Mouse (Mus musculus): ENCODE results near the gene Xpo5. TPM values are rescaled to one million over a fixed set of nuclear protein-coding genes. Genes with fewer than 3 reads are reported as not detected.

Xpo5 gene
- polyA plus RNA-seq, 1 experiment from 2014 or later = 44.6 TPM

DNA sequence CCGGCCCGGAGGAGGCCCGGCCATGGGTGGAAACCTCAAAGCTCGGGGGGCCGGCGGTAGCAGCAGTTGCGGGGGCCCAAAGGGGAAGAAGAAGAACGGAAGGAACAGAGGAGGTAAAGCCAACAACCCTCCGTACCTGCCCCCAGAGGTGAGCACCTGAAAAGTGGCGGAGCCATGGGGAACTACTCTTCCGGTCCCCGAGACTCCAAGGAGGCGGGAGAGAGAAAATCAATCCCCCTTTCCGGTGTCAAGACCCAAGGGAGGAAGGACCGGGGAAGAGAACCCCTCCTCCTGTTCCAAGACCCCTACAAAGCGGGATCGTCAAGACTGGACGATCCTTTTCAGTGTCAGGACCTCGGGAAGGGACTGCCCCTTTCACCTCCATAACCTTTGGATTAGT, 41.4 kb upstream of the Xpo5 start:
- no peaks in the 10 kb centered on the region; the same call in 1 of the 2 replicates for H3K27me3 ChIP-seq (replicated peaks; ENCODE audit: control insufficient read depth, insufficient read depth, low read length)

GRCm38 (mm10) chr17:46161710-46162109, 40.9 kb upstream of the Xpo5 start:
- H3K4me1 ChIP-seq (replicated peaks; ENCODE audit: control insufficient read depth, insufficient read depth, low read length) = peaks cover 22% of the 10 kb centered on the region
- ATAC-seq = no peak
- no peaks in the 10 kb centered on the region for H3K9me3 ChIP-seq (ENCODE audit: control insufficient read depth, low read length)
- H3K4me2 ChIP-seq (ENCODE audit: low read length) = peak overlapping the region; percentile 50
- H3K9ac ChIP-seq (replicated peaks; ENCODE audit: low read depth, low read length) = peak overlapping the region; percentile 73
- peaks cover 11% of the 10 kb centered on the region for H3K36me3 ChIP-seq (ENCODE audit: control insufficient read depth, insufficient read depth)
- peak overlapping the region; percentile 59 for H3K4me3 ChIP-seq (replicated peaks; ENCODE audit: low read length)
- 57% methylated on average over 9 of the region's 9 CpGs for whole genome bisulfite sequencing
- H3K27ac ChIP-seq (ENCODE audit: low read length) = no peak overlapping the region
- H3K27me3 ChIP-seq (replicated peaks; ENCODE audit: control insufficient read depth, insufficient read depth, low read length) = no peaks in the 10 kb centered on the region; the same call in 1 of the 2 replicates

More for the DNA sequence above, 41.4 kb upstream of the Xpo5 start:
- under 1% methylated on average over 19 of the region's 19 CpGs for WGBS
- Histone ChIP-seq H3K4me3 (replicated peaks; ENCODE audit: low read length) (peak overlapping the region; percentile 59), H3K27ac (ENCODE audit: low read length) (peak overlapping the region; percentile 16; the same call in 1 of the 2 replicates), H3K9ac (replicated peaks; ENCODE audit: low read depth, low read length) (peak overlapping the region; percentile 73), H3K4me2 (ENCODE audit: low read length) (peak overlapping the region; percentile 50), H3K9me3 (ENCODE audit: control insufficient read depth, low read length) (no peaks in the 10 kb centered on the region), H3K36me3 (ENCODE audit: control insufficient read depth, insufficient read depth) (peaks cover 11% of the 10 kb centered on the region), H3K4me1 (replicated peaks; ENCODE audit: control insufficient read depth, insufficient read depth, low read length) (peaks cover 22% of the 10 kb centered on the region)
- ATAC-seq = peak; percentile 13

GRCm38 (mm10) chr17:46162551-46162950, 40.0 kb upstream of the Xpo5 start:
- peaks cover 17% of the 10 kb centered on the region for H3K36me3 ChIP-seq (ENCODE audit: control insufficient read depth, insufficient read depth)
- no peaks in the 10 kb centered on the region for H3K27me3 ChIP-seq (replicated peaks; ENCODE audit: control insufficient read depth, insufficient read depth, low read length)
- H3K4me1 ChIP-seq (replicated peaks; ENCODE audit: control insufficient read depth, insufficient read depth, low read length) = peaks cover 22% of the 10 kb centered on the region
- no peak overlapping the region for H3K9ac ChIP-seq (replicated peaks; ENCODE audit: low read depth, low read length)
- no peak overlapping the region for H3K4me3 ChIP-seq (replicated peaks; ENCODE audit: low read length)
- no peak overlapping the region for H3K27ac ChIP-seq (ENCODE audit: low read length)
- no peak overlapping the region for H3K4me2 ChIP-seq (ENCODE audit: low read length)
- WGBS = 91% methylated on average over 7 of the region's 7 CpGs
- H3K9me3 ChIP-seq (ENCODE audit: control insufficient read depth, low read length) = no peaks in the 10 kb centered on the region
- no peak for ATAC-seq

DNA sequence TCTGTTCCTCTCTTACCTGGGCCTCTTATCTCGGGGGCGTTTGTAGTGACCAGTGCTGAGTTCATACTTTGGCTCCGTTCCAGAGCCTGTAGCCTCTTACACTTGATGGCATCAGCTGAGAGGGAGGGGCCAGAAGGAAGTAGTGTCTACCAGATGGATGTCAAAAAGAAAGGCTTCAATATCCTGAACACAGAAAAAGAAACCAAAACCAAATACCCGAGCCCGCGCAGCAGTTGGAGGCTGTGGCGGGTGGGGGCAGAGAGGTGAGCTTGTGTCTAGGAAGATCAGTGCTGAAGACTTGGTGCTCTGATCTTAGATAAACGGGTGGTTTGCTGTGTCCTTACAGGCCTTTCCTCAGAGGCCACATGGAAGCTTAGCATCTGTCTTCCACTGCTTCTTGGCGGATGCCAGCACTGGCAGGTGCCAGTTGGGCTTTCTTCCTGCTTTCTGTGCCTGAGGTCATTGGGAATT, 39.6 kb upstream of the Xpo5 start:
- ATAC-seq = no peak
- H3K4me2 ChIP-seq (ENCODE audit: low read length) = no peak overlapping the region

GRCm38 (mm10) chr17:46164301-46164700, 38.3 kb upstream of the Xpo5 start:
- Histone ChIP-seq H3K4me2 (ENCODE audit: low read length) (no peak overlapping the region), H3K36me3 (ENCODE audit: control insufficient read depth, insufficient read depth) (peaks cover 26% of the 10 kb centered on the region), H3K4me1 (replicated peaks; ENCODE audit: control insufficient read depth, insufficient read depth, low read length) (peaks cover 22% of the 10 kb centered on the region), H3K27ac (ENCODE audit: low read length) (no peak overlapping the region), H3K9me3 (ENCODE audit: control insufficient read depth, low read length) (no peaks in the 10 kb centered on the region), H3K9ac (replicated peaks; ENCODE audit: low read depth, low read length) (no peak overlapping the region), H3K4me3 (replicated peaks; ENCODE audit: low read length) (no peak overlapping the region), H3K27me3 (replicated peaks; ENCODE audit: control insufficient read depth, insufficient read depth, low read length) (no peaks in the 10 kb centered on the region)
- WGBS = 93% methylated on average over 8 of the region's 8 CpGs
- ATAC-seq = no peak

More for the DNA sequence above, 39.6 kb upstream of the Xpo5 start:
- Histone ChIP-seq H3K9ac (replicated peaks; ENCODE audit: low read depth, low read length) (no peak overlapping the region), H3K9me3 (ENCODE audit: control insufficient read depth, low read length) (no peaks in the 10 kb centered on the region), H3K4me1 (replicated peaks; ENCODE audit: control insufficient read depth, insufficient read depth, low read length) (peaks cover 22% of the 10 kb centered on the region), H3K27ac (ENCODE audit: low read length) (no peak overlapping the region), H3K4me3 (replicated peaks; ENCODE audit: low read length) (no peak overlapping the region), H3K36me3 (ENCODE audit: control insufficient read depth, insufficient read depth) (peaks cover 20% of the 10 kb centered on the region), H3K27me3 (replicated peaks; ENCODE audit: control insufficient read depth, insufficient read depth, low read length) (no peaks in the 10 kb centered on the region)
- WGBS = 82% methylated on average over 9 of the region's 9 CpGs

- Histone ChIP-seq H3K9ac (replicated peaks; ENCODE audit: low read depth, low read length) (no peak overlapping the region), H3K9me3 (ENCODE audit: control insufficient read depth, low read length) (no peaks in the 10 kb centered on the region), H3K4me1 (replicated peaks; ENCODE audit: control insufficient read depth, insufficient read depth, low read length) (peaks cover 19% of the 10 kb centered on the region), H3K27me3 (replicated peaks; ENCODE audit: control insufficient read depth, insufficient read depth, low read length) (no peaks in the 10 kb centered on the region), H3K4me2 (ENCODE audit: low read length) (no peak overlapping the region), H3K36me3 (ENCODE audit: control insufficient read depth, insufficient read depth) (peaks cover 26% of the 10 kb centered on the region), H3K27ac (ENCODE audit: low read length) (no peak overlapping the region), H3K4me3 (replicated peaks; ENCODE audit: low read length) (no peak overlapping the region)
- no peak for ATAC-seq
- 93% methylated on average over 10 of the region's 10 CpGs for WGBS
These were observed 37.8 kb upstream of the Xpo5 start for GRCm38 (mm10) chr17:46164791-46165190.

DNA sequence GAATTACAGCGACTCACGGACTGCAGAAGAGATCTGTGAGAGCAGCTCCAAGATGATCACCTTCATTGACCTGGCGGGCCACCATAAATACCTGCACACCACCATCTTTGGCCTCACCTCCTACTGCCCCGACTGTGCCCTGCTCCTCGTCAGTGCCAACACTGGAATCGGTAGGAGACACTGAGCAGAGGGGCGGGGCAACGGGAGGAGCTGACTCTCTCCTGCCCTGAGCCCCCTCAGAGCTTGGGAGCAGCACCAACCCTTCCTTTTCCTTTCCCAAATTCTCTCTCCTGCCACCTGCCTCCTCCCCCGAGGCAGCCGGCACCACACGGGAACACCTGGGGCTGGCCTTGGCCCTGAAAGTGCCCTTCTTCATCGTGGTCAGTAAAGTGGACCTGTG, 37.1 kb upstream of the Xpo5 start:
- no peak overlapping the region for H3K9ac ChIP-seq (replicated peaks; ENCODE audit: low read depth, low read length)
- no peak overlapping the region for H3K27ac ChIP-seq (ENCODE audit: low read length)
- H3K4me3 ChIP-seq (replicated peaks; ENCODE audit: low read length) = no peak overlapping the region
- 88% methylated on average over 12 of the region's 12 CpGs for WGBS
- H3K27me3 ChIP-seq (replicated peaks; ENCODE audit: control insufficient read depth, insufficient read depth, low read length) = no peaks in the 10 kb centered on the region
- H3K9me3 ChIP-seq (ENCODE audit: control insufficient read depth, low read length) = no peaks in the 10 kb centered on the region
- no peak for ATAC-seq
- H3K36me3 ChIP-seq (ENCODE audit: control insufficient read depth, insufficient read depth) = peaks cover 29% of the 10 kb centered on the region
- no peak overlapping the region for H3K4me2 ChIP-seq (ENCODE audit: low read length)
- peaks cover 17% of the 10 kb centered on the region for H3K4me1 ChIP-seq (replicated peaks; ENCODE audit: control insufficient read depth, insufficient read depth, low read length)

DNA sequence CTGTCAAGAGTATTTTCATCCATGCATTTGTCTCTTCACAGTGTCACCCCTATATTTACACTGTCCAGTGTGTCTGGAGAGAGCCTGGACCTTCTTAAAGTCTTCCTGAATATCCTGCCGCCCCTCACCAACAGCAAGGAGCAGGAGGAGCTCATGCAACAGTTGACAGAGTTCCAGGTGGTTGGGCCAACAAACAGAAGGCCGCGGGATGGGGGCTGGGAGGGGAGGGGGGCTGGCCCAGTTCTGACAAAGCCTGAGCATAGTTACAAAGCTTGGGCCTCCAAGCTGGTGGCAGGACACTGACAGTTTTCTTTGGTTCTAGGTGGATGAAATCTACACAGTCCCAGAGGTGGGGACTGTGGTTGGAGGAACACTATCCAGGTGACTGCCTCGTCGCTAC, 36.3 kb upstream of the Xpo5 start:
- ATAC-seq = no peak
- Histone ChIP-seq H3K4me1 (replicated peaks; ENCODE audit: control insufficient read depth, insufficient read depth, low read length) (peaks cover 17% of the 10 kb centered on the region), H3K9me3 (ENCODE audit: control insufficient read depth, low read length) (no peaks in the 10 kb centered on the region), H3K27ac (ENCODE audit: low read length) (no peak overlapping the region), H3K27me3 (replicated peaks; ENCODE audit: control insufficient read depth, insufficient read depth, low read length) (no peaks in the 10 kb centered on the region), H3K4me2 (ENCODE audit: low read length) (no peak overlapping the region), H3K36me3 (ENCODE audit: control insufficient read depth, insufficient read depth) (peaks cover 31% of the 10 kb centered on the region), H3K4me3 (replicated peaks; ENCODE audit: low read length) (no peak overlapping the region), H3K9ac (replicated peaks; ENCODE audit: low read depth, low read length) (no peak overlapping the region)
- 76% methylated on average over 5 of the region's 5 CpGs for WGBS

- Histone ChIP-seq H3K4me3 (replicated peaks; ENCODE audit: low read length) (no peak overlapping the region), H3K9ac (replicated peaks; ENCODE audit: low read depth, low read length) (no peak overlapping the region), H3K27ac (ENCODE audit: low read length) (no peak overlapping the region), H3K36me3 (ENCODE audit: control insufficient read depth, insufficient read depth) (peaks cover 31% of the 10 kb centered on the region), H3K4me2 (ENCODE audit: low read length) (no peak overlapping the region), H3K4me1 (replicated peaks; ENCODE audit: control insufficient read depth, insufficient read depth, low read length) (peaks cover 11% of the 10 kb centered on the region), H3K27me3 (replicated peaks; ENCODE audit: control insufficient read depth, insufficient read depth, low read length) (no peaks in the 10 kb centered on the region), H3K9me3 (ENCODE audit: control insufficient read depth, low read length) (no peaks in the 10 kb centered on the region)
- WGBS = 81% methylated on average over 11 of the region's 11 CpGs
- ATAC-seq = no peak
These were observed 35.6 kb upstream of the Xpo5 start for GRCm38 (mm10) chr17:46167014-46167413.

DNA sequence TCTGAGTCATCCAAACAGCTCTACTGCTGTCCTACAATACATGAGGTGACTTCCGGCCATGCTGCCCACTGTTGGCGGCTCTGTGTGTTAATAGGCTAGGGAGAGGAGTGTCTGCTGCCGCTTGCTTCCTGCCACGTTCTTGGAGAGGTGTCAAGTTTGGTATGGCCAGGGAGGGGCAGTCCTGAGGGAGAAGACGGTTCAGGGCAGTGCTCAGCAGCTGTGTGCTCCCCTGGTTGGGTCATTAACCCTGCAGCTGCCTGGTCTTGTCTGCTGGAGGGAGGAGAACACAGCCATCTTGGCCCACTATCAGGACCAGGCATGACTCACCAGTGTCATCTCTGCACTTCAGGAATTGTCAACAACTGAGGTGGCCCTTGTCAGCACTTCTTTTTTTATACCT, 34.3 kb upstream of the Xpo5 start:
- ATAC-seq = no peak
- no peak overlapping the region for H3K27ac ChIP-seq (ENCODE audit: low read length)
- 53% methylated on average over 5 of the region's 5 CpGs for WGBS
- H3K9me3 ChIP-seq (ENCODE audit: control insufficient read depth, low read length) = no peaks in the 10 kb centered on the region
- no peak overlapping the region for H3K4me2 ChIP-seq (ENCODE audit: low read length)
- no peaks in the 10 kb centered on the region for H3K27me3 ChIP-seq (replicated peaks; ENCODE audit: control insufficient read depth, insufficient read depth, low read length)
- H3K9ac ChIP-seq (replicated peaks; ENCODE audit: low read depth, low read length) = no peak overlapping the region
- peaks cover 41% of the 10 kb centered on the region for H3K36me3 ChIP-seq (ENCODE audit: control insufficient read depth, insufficient read depth)
- no peaks in the 10 kb centered on the region for H3K4me1 ChIP-seq (replicated peaks; ENCODE audit: control insufficient read depth, insufficient read depth, low read length)
- H3K4me3 ChIP-seq (replicated peaks; ENCODE audit: low read length) = no peak overlapping the region

All from forebrain, embryonic 16.5 days (tissue).